Mouse (Mus musculus): ENCODE measurements around the gene Clec4e.
"Not testable (repeated sequence)": the region's sequence is repeated elsewhere in the genome, so short reads cannot be mapped to it uniquely, and the experiment has no call there.

Gene Clec4e

GRCm38 (mm10) chr6:123289753-123290152 is at the start of gene Clec4e:
TSS of gene Clec4e (minus strand) at chr6:123289870.
- no peak for DNase-seq

GRCm38 (mm10) chr6:123332503-123332902 is 42.8 kb upstream of the Clec4e start:
- DNase-seq = no peak

DNA sequence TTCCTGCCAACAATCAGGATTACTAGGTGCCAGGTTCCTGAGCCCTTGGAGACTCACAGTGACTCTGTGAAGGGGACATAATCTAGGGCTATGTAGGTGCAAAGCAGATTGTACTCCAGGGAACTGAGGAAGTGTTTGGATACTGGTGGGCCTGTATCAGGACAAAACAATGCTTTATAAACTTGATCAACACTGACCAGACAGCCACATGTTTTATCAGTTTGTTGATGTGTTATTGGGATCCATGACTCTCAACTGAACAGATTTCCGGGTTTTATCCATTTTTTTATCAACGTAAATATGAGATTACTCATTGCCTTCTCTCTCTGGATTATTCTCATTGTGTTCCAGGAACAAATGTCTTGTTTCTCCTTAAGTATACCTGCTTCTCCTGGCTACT is 18.4 kb upstream of the Clec4e start, which contains the start of gene Vmn2r19:
Vmn2r19 (plus strand) TSS at position 301 of the 400 bp plus-strand sequence.
- DNase-seq = no peak

- not testable (repeated sequence) for DNase-seq
Measured at GRCm38 (mm10) chr6:123306315-123306714, 16.6 kb upstream of the Clec4e start.

GRCm38 (mm10) chr6:123296687-123297086 is 7.0 kb upstream of the Clec4e start:
- no peak for DNase-seq

DNA sequence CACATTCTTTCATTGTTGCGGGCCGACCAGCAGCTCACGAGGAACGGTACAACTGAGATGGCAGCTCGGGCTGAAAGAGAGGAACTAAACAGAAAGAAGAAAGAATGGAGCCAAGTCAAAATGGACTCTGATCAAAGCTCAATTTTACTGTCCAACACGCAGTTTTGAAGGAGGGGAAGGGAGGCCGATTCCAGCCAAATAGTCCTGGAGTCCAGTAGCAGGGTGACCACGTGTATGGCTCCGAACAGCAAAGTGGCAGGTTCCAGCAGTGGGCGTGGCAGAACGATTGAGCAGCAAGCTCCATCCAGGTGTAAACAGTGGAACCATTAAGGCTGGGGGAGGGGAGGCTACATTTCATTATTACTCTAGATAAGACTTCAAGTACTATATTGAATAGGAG is 3.8 kb upstream of the Clec4e start:
- DNase-seq = not testable (repeated sequence)

- no peak for DNase-seq
Measured at GRCm38 (mm10) chr6:123292751-123293400, 3.2 kb upstream of the Clec4e start.

DNA sequence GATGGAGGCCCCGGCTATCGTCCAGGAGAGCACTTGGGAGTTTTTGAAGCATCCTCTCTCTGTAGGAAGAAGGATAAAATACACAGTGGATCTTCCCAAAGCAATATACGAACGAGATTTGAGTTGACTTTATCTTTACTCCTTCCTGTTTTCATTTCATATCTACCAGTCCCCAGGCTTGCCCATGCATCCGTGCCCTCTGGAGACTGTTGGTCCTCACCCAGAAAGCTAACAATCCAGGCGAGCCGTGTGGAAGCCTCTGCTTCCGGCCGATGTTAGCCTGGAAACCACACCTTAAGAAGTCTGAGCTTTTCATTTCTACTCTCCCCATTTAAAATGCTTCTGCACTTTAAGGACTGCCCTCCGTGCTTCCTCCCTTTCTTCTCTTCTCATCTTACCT is 739 bp downstream of the Clec4e start:
- no peak for DNase-seq

- DNase-seq = no peak
Measured at GRCm38 (mm10) chr6:123286311-123286710, 3.4 kb downstream of the Clec4e start.

DNA sequence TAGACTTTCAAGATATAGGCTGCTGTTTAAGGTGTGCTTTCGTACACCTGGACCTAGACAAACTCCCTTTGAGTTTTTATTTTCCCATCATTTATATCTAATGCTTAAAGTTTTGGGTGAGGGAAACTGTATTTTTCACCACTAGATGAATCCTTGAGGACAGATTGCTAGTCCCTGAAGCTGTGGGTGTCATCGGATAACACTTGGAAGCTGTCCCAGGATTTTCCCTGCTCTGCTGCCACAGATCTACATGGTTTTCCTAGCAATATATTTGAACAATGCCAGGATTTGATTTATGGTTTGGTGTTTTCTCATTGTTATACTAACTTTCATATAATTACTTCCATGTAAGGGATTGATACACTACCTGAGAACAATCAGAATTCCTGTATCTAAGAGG is 10.2 kb downstream of the Clec4e start:
- DNase-seq = no peak

- no peak for DNase-seq
Measured at GRCm38 (mm10) chr6:123266945-123267344, 22.7 kb downstream of the Clec4e start.

- DNase-seq = no peak
Measured at GRCm38 (mm10) chr6:123265809-123266208, 23.9 kb downstream of the Clec4e start.

DNA sequence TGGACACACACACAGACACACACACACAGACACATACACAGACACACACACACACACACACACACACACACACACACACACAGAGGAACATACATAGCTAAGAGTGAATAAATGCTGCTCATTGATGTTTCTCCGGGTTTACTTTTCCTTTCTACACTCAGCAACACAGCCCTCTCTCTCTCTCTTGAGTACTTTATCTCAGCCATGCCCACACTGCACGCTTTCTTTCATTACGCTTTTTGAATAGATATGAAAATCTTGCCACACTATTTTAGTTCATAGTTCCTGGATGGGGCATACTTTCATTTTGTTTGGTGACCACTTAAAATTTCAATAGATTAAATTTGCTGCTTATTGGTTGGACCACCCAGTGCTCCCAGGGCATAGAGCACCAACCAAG is 25.5 kb downstream of the Clec4e start:
- DNase-seq = no peak

DNA sequence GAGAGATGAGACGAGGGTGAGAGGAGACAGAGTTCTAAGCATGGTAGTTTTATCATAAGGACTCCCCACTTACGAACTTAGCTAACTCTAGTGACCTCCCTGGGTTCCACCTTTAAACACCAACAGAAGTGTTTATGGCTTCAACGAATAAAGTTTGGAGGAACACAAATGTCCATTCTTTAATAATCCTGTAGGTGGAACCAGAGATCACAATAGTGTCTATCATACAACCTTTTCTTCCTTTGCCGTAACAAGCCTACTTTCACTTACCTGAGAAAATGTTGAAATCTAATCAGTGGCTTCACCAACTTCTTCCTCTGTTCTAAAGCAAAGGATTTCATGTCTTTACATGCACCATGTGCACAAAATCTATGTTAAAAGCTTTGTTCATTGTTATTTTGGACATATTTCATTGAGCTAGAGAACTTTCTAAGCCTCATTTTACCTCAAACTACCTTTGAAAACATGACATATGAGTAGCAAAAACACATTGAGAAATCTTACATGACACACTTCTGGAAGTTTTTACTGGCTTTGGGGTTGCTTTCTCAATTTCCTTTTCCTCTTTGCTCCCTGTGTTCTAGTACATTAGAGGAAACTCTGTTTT is 28.0 kb downstream of the Clec4e start, which contains the start of gene Clec4d:
Clec4d (plus strand) TSS at position 557 of the 607 bp plus-strand sequence.
- no peak for DNase-seq

DNA sequence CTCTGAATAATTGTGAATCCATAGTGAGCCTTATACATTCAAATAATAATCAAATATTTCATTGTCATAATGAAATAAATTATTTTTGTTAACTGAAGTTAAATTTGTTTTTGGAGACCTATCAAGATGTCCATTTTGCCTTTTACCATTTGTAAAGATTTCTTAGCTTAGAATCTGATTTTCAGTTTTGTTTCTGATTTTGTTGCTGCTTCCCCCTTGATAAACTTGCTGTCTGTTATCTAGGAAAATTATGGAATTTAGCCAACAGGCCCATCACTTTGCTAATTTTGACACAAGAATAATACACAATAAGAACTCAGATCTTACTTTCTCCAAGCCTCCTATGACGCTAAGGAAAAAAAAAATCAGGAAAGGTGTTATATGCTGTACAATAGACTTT is 28.8 kb downstream of the Clec4e start:
- DNase-seq = no peak

GRCm38 (mm10) chr6:123259889-123260603 is 29.6 kb downstream of the Clec4e start:
- DNase-seq = no peak

GRCm38 (mm10) chr6:123258946-123259345 is 30.7 kb downstream of the Clec4e start:
- DNase-seq = no peak

DNA sequence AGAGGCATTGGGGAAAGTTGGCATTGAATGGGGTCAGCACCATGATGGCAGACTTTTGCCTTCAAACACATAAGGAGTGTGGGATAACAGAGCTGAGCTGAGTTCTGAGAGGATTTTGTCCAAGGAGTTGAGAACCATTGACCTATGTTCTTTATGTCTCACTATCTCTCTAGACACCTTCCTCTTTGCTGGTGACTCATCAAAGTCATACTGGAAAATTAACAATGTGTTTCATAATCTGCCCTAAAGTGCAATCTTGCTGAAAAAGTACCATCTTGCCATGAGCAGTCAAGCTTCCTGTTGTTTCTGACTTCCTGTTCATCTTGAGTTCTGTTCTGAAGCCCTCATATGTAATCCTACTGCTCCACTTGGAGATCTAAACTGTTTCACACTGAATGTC is 36.9 kb downstream of the Clec4e start:
- DNase-seq = peak; percentile 89

DNA sequence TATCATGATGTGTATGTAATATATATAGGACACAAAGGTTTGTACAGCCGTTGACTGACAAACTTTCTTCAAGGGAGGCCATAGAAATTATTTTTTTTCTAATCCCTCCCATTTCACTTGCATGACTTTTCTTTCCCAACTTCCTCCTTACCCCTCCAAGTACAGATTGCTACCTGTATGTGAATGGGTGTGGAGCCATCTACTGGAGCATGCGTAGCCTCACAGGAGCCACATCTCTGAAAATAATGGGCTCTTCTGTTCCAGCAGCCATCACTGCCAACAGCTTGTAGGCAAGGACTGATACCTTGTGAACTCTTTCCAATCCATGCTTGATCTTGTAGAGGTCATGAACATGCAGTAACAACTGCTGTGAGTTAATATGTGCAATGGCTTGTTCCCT is 40.8 kb downstream of the Clec4e start:
- DNase-seq = not testable (repeated sequence)

DNA sequence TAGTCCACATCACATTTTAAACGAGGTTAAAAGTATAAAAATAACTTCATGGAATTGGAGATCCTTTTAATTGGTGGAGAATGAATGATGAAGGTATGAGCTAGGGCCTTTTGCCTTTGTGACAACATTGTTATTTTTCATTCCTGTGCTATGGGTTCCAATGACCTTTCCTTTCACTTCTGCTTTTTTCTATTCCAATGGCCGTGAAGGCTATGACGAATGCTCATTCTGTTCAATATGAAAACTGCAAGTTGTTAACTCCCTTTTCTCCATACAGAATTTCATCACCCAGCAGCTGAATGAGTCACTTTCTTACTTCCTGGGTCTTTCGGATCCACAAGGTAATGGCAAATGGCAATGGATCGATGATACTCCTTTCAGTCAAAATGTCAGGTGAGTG is 45.5 kb downstream of the Clec4e start:
- DNase-seq = no peak

DNA sequence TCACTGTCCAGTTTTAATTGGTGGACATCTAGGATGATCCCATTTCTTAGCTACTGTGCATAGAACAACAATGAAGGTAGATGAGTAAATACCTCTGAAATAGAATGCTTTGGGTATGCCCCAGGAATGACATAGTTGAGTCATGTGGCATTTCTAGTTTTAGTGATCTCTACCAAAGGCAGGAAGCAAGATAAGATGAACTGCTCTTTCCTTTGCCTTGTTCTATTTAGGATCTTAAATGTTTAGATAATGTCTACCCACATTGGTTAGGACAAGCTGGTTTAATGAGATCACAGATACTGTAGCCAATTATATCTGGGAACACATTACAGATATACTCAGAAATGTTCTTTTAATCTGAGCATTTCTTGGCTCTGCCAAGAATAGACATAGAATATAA is 52.1 kb downstream of the Clec4e start:
- DNase-seq = no peak

Data from heart, adult 11 months (tissue).